Mouse (Mus musculus) embryonic facial prominence, embryonic 12.5 days (tissue): Measurements from ENCODE around the gene Mef2b. TPM values are rescaled to one million over a fixed set of nuclear protein-coding genes. Genes with fewer than 3 reads are reported as not detected.

Source experiments
- ATAC-seq: fragments of 200-750 bp; cut with Nextera tagmentation; 2 replicates; pipeline ENCODE4 v1.8.0; 2017; ENCODE audit not compliant: insufficient number of reproducible peaks, insufficient read depth, low FRiP score, low TSS enrichment
- H3K27ac ChIP-seq: fragments of 300-500 bp; sonication (generic); 2 replicates; pipeline ENCODE4 v1.5.1; 2016; ENCODE audit warnings: mild to moderate bottlenecking
- H3K27me3 ChIP-seq: fragments of 300-500 bp; sonication (generic); 2 replicates; pipeline ENCODE4 v1.6.1; 2016; ENCODE audit warnings: mild to moderate bottlenecking, moderate library complexity
- H3K36me3 ChIP-seq: fragments of 300-500 bp; sonication (generic); 2 replicates; pipeline ENCODE4 v1.6.1; 2016; ENCODE audit warnings: mild to moderate bottlenecking
- H3K4me1 ChIP-seq: fragments of 300-500 bp; sonication (generic); 2 replicates; pipeline ENCODE4 v1.6.1; 2016
- H3K4me2 ChIP-seq: fragments of 300-500 bp; sonication (generic); replicated peaks from 2 replicates; pipeline ENCODE4 v1.6.1; 2016; ENCODE audit warnings: mild to moderate bottlenecking, moderate library complexity
- H3K4me3 ChIP-seq: fragments of 300-500 bp; sonication (generic); 2 replicates; pipeline ENCODE4 v1.5.1; 2016; ENCODE audit warnings: mild to moderate bottlenecking
- H3K9ac ChIP-seq: fragments of 300-500 bp; sonication (generic); 2 replicates; pipeline ENCODE4 v1.6.1; 2016; ENCODE audit warnings: mild to moderate bottlenecking, moderate library complexity
- H3K9me3 ChIP-seq: fragments of 300-500 bp; sonication (generic); 2 replicates; pipeline ENCODE4 v1.6.1; 2016; ENCODE audit warnings: mild to moderate bottlenecking, moderate library complexity
- WGBS: fragments of 180-500 bp; shearing (Covaris S2); methylation state at CpG from one replicate; pipeline ENCODE4 v1.1.7; 2016; 5-methylcytosine and 5-hydroxymethylcytosine counted together
- polyA plus RNA-seq: library from polyadenylated mRNA; unstranded; fragments of >200 nt; fragmentation: Nextera tagmentation; extraction: Ambion mirVana; gene quantifications from 2 replicates; pipeline ENCODE4 v1.2.1, GENCODE M21; 2016

Gene Mef2b
- polyA plus RNA-seq, 1 experiment from 2014 or later, result 1.9 TPM

DNA sequence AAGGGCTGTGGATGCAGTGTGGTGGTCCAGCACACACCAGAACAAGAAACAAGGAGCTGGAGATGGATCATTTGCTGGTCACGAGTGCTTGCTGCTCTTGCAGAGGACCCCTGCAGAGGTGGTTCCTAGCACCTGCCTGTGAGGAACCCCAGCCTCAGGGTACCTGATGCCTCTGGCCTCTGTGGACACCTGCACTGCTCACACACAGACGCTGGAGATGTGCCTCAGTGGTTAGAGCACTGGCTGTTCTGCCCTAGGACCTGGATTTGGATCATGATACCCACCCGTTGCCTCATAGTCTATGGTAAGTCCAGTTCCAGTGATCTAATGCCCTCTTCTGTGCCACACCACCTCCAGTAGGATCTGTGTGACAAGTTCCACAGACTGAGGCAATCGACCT lies 2.9 kb upstream of the Mef2b start:
- peaks cover 44% of the 10 kb centered on the region for H3K36me3 ChIP-seq
- peaks cover 22% of the 10 kb centered on the region for H3K4me1 ChIP-seq
- H3K9me3 ChIP-seq, result no peaks in the 10 kb centered on the region
- H3K4me3 ChIP-seq, result no peak overlapping the region
- no peak overlapping the region for H3K4me2 ChIP-seq
- no peak overlapping the region for H3K9ac ChIP-seq
- 90% methylated on average over 4 of the region's 4 CpGs for WGBS
- no peaks in the 10 kb centered on the region for H3K27me3 ChIP-seq
- ATAC-seq, result no peak
- no peak overlapping the region for H3K27ac ChIP-seq

- Histone ChIP-seq H3K4me1 (peaks cover 18% of the 10 kb centered on the region), H3K9me3 (no peaks in the 10 kb centered on the region), H3K4me3 (peak overlapping the region; percentile 81), H3K9ac (peak overlapping the region; percentile 47; the same call in 1 of the 2 replicates), H3K27me3 (no peaks in the 10 kb centered on the region), H3K27ac (no peak overlapping the region), H3K36me3 (peaks cover 47% of the 10 kb centered on the region), H3K4me2 (peak overlapping the region; percentile 82)
- no peak for ATAC-seq
- 79% methylated on average over 4 of the region's 4 CpGs for WGBS
Measured at GRCm38 (mm10) chr8:70137890-70138289, 1.6 kb upstream of the Mef2b start.

- H3K27ac ChIP-seq, result peak overlapping the region; percentile 85
- H3K9ac ChIP-seq, result peak overlapping the region; percentile 81
- ATAC-seq, result no peak
- peaks cover 47% of the 10 kb centered on the region for H3K36me3 ChIP-seq
- 11% methylated on average over 9 of the region's 9 CpGs for WGBS
- H3K4me2 ChIP-seq, result peak overlapping the region; percentile 82
- H3K9me3 ChIP-seq, result no peaks in the 10 kb centered on the region
- H3K4me3 ChIP-seq, result peak overlapping the region; percentile 81
- H3K27me3 ChIP-seq, result no peaks in the 10 kb centered on the region
- peaks cover 18% of the 10 kb centered on the region for H3K4me1 ChIP-seq
Measured at GRCm38 (mm10) chr8:70139981-70140380, 470 bp downstream of the Mef2b start.

- no peak overlapping the region for H3K9ac ChIP-seq
- no peaks in the 10 kb centered on the region for H3K9me3 ChIP-seq
- no peaks in the 10 kb centered on the region for H3K27me3 ChIP-seq
- ATAC-seq, result no peak
- 87% methylated on average over 7 of the region's 7 CpGs for WGBS
- H3K27ac ChIP-seq, result no peak overlapping the region
- H3K4me1 ChIP-seq, result peaks cover 10% of the 10 kb centered on the region
- H3K4me2 ChIP-seq, result no peak overlapping the region
- H3K4me3 ChIP-seq, result no peak overlapping the region
- peaks cover 44% of the 10 kb centered on the region for H3K36me3 ChIP-seq
Measured at GRCm38 (mm10) chr8:70147678-70148607, 8.4 kb downstream of the Mef2b start.

GRCm38 (mm10) chr8:70150158-70150557 lies 10.6 kb downstream of the Mef2b start:
- no peak overlapping the region for H3K4me3 ChIP-seq
- peak overlapping the region; percentile 29; the same call in 1 of the 2 replicates for H3K4me2 ChIP-seq
- H3K27ac ChIP-seq, result no peak overlapping the region
- no peaks in the 10 kb centered on the region for H3K9me3 ChIP-seq
- ATAC-seq, result no peak
- WGBS, result 12% methylated on average over 13 of the region's 13 CpGs
- H3K4me1 ChIP-seq, result peaks cover 10% of the 10 kb centered on the region
- H3K9ac ChIP-seq, result no peak overlapping the region
- peaks cover 22% of the 10 kb centered on the region for H3K36me3 ChIP-seq
- no peaks in the 10 kb centered on the region; the same call in 1 of the 2 replicates for H3K27me3 ChIP-seq

DNA sequence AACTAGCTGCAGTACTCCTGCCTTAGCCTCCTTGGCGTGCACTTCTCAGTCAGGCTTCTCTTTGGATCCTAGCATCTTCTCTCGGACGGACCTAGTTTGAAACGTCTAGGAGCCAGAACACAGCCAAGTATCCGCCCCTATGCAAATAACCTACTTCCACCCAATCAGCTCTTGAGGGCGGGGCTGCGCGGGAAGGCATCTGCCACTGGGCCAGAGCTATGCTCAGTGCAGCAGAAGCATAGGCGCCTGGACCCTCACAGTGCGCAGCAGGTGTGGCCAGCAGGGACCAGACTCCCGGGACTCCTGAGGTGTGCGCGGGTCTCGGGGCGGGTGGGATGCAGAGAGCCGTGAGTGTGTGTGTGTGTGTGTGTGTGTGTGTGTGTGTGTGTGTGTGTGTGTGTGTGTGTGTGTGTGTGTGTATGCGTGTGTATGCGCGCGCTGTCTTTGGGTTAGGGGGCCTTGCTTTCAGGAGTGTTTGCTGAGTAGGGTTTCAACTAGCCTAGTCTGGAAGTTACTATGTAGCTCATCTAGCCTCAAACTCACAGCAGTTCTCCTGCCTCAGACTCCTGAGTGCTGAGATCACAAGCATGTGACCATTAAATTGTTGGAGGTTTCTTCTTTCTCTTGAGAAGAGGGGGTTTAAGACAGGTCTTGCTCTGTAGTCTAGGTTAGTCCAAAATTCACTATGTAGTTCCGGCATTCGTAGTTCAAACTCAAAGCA lies 13.2 kb downstream of the Mef2b start:
- Histone ChIP-seq H3K4me1 (peaks cover 10% of the 10 kb centered on the region), H3K27ac (no peak overlapping the region), H3K9me3 (no peaks in the 10 kb centered on the region), H3K4me3 (peak overlapping the region; percentile 14; the same call in 1 of the 2 replicates), H3K9ac (no peak overlapping the region; the same call in 1 of the 2 replicates), H3K36me3 (no peaks in the 10 kb centered on the region), H3K4me2 (peak overlapping the region; percentile 40), H3K27me3 (peaks cover 11% of the 10 kb centered on the region)
- peak; percentile 95 for ATAC-seq
- WGBS, result 11% methylated on average over 19 of the region's 22 CpGs

GRCm38 (mm10) chr8:70157240-70157800 lies 17.8 kb downstream of the Mef2b start:
- no peak overlapping the region for H3K4me3 ChIP-seq
- no peaks in the 10 kb centered on the region for H3K9me3 ChIP-seq
- peaks cover 13% of the 10 kb centered on the region for H3K4me1 ChIP-seq
- H3K27ac ChIP-seq, result no peak overlapping the region
- no peak for ATAC-seq
- WGBS, result 89% methylated on average over 1 of the region's 1 CpGs
- H3K9ac ChIP-seq, result no peak overlapping the region
- H3K27me3 ChIP-seq, result peaks cover 15% of the 10 kb centered on the region
- no peak overlapping the region for H3K4me2 ChIP-seq
- H3K36me3 ChIP-seq, result no peaks in the 10 kb centered on the region

GRCm38 (mm10) chr8:70158069-70158853 lies 18.8 kb downstream of the Mef2b start:
- Histone ChIP-seq H3K9me3 (no peaks in the 10 kb centered on the region), H3K27me3 (peaks cover 15% of the 10 kb centered on the region), H3K9ac (peak overlapping the region; percentile 67), H3K27ac (no peak overlapping the region), H3K4me1 (peaks cover 7% of the 10 kb centered on the region; the same call in 1 of the 2 replicates), H3K4me3 (peak overlapping the region; percentile 45), H3K4me2 (peak overlapping the region; percentile 78), H3K36me3 (no peaks in the 10 kb centered on the region)
- ATAC-seq, result peak; percentile 78
- 10% methylated on average over 40 of the region's 40 CpGs for WGBS

GRCm38 (mm10) chr8:70159211-70159610 lies 19.7 kb downstream of the Mef2b start:
- H3K4me2 ChIP-seq, result no peak overlapping the region
- peaks cover 7% of the 10 kb centered on the region; the same call in 1 of the 2 replicates for H3K4me1 ChIP-seq
- H3K9me3 ChIP-seq, result no peaks in the 10 kb centered on the region
- no peaks in the 10 kb centered on the region for H3K36me3 ChIP-seq
- WGBS, result 79% methylated on average over 4 of the region's 4 CpGs
- no peak overlapping the region for H3K9ac ChIP-seq
- H3K27ac ChIP-seq, result no peak overlapping the region
- H3K4me3 ChIP-seq, result no peak overlapping the region
- no peak for ATAC-seq
- H3K27me3 ChIP-seq, result peaks cover 15% of the 10 kb centered on the region; the same call in 1 of the 2 replicates

GRCm38 (mm10) chr8:70160015-70160414 lies 20.5 kb downstream of the Mef2b start:
- no peak for ATAC-seq
- H3K27me3 ChIP-seq, result peaks cover 19% of the 10 kb centered on the region
- 63% methylated on average over 13 of the region's 13 CpGs for WGBS

GRCm38 (mm10) chr8:70163316-70163715 lies 23.8 kb downstream of the Mef2b start:
- Histone ChIP-seq H3K4me3 (no peak overlapping the region), H3K36me3 (no peaks in the 10 kb centered on the region), H3K4me2 (no peak overlapping the region), H3K27me3 (peaks cover 23% of the 10 kb centered on the region), H3K9me3 (no peaks in the 10 kb centered on the region), H3K9ac (no peak overlapping the region), H3K4me1 (peaks cover 6% of the 10 kb centered on the region; the same call in 1 of the 2 replicates), H3K27ac (no peak overlapping the region)
- WGBS, result 85% methylated on average over 3 of the region's 3 CpGs
- ATAC-seq, result no peak

More at GRCm38 (mm10) chr8:70160015-70160414, 20.5 kb downstream of the Mef2b start:
- Histone ChIP-seq H3K4me1 (peaks cover 7% of the 10 kb centered on the region; the same call in 1 of the 2 replicates), H3K9me3 (no peaks in the 10 kb centered on the region), H3K27ac (no peak overlapping the region), H3K4me3 (no peak overlapping the region), H3K9ac (no peak overlapping the region), H3K36me3 (no peaks in the 10 kb centered on the region), H3K4me2 (no peak overlapping the region)
